Mouse (Mus musculus): ENCODE data around the gene Hs3st2.

- no peak for TF ChIP-seq POLR2A (IDR thresholded peaks at IDR 0.05; ENCODE audit: low read depth, low read length)
- TF ChIP-seq USF2 (conservative IDR thresholded peaks at IDR 0.05; ENCODE audit: low read depth, low read length) = no peak
- no peak for TF ChIP-seq CTCF (conservative IDR thresholded peaks at IDR 0.05 in 1 of 2, IDR thresholded peaks at IDR 0.05 in 1 of 2; ENCODE audit: low read depth in 2 of 2, low read length in 2 of 2)
- TF ChIP-seq CHD2 (IDR thresholded peaks at IDR 0.05; ENCODE audit: low read length) = no peak
- TF ChIP-seq MAX (IDR thresholded peaks at IDR 0.05; ENCODE audit: low read length) = no peak
These were observed 95.6 kb downstream of the Hs3st2 start for GRCm38 (mm10) chr7:121487291-121487690.

All from CH12.LX (cell line).